Mouse (Mus musculus) stomach, embryonic 14.5 days (tissue): ENCODE measurements around the gene A930033H14Rik. TPM values are rescaled to one million over a fixed set of nuclear protein-coding genes. Genes with fewer than 3 reads are reported as not detected.

Experiments used
- ATAC-seq: fragments of 200-750 bp; cut with Nextera tagmentation; 2 replicates; pipeline ENCODE4 v1.8.0; 2017; ENCODE audit warnings: low read depth, moderate TSS enrichment; ENCODE audit not compliant: insufficient number of reproducible peaks, insufficient read depth, low FRiP score
- H3K27ac ChIP-seq: fragments of 300-500 bp; sonication (generic); 2 replicates; pipeline ENCODE4 v1.5.1; 2014; ENCODE audit warnings: mild to moderate bottlenecking, low read length, moderate library complexity, mixed read lengths
- H3K27me3 ChIP-seq: fragments of 300-500 bp; sonication (generic); 2 replicates; pipeline ENCODE4 v1.6.1; 2014; ENCODE audit warnings: low read length, control low read depth, mixed read lengths; ENCODE audit not compliant: control insufficient read depth, insufficient read depth
- H3K36me3 ChIP-seq: fragments of 300-500 bp; sonication (generic); 2 replicates; pipeline ENCODE4 v1.6.1; 2014; ENCODE audit warnings: mild to moderate bottlenecking, control low read depth, low read length, moderate library complexity, mixed read lengths; ENCODE audit not compliant: control insufficient read depth, insufficient read depth
- H3K4me1 ChIP-seq: fragments of 300-500 bp; sonication (generic); 2 replicates; pipeline ENCODE4 v1.6.1; 2014; ENCODE audit warnings: low read length, control low read depth, mixed read lengths; ENCODE audit not compliant: control insufficient read depth, insufficient read depth
- H3K4me2 ChIP-seq: fragments of 300-500 bp; sonication (generic); replicated peaks from 2 replicates; pipeline ENCODE4 v1.6.1; 2014; ENCODE audit warnings: low read depth, low read length, control low read depth
- H3K4me3 ChIP-seq: fragments of 300-500 bp; sonication (generic); 2 replicates; pipeline ENCODE4 v1.5.1; 2014; ENCODE audit warnings: low read depth, low read length, control low read depth
- H3K9ac ChIP-seq: fragments of 300-500 bp; sonication (generic); replicated peaks from 2 replicates; pipeline ENCODE4 v1.6.1; 2014; ENCODE audit warnings: low read depth, mild to moderate bottlenecking, control low read depth, low read length, moderate library complexity, mixed read lengths
- H3K9me3 ChIP-seq: fragments of 300-500 bp; sonication (generic); 2 replicates; pipeline ENCODE4 v1.6.1; 2016; ENCODE audit warnings: low read depth, low read length, control low read depth; ENCODE audit not compliant: control insufficient read depth
- WGBS: fragments of 180-500 bp; shearing (Covaris S2); extraction: QIAGEN DNeasy Blood & Tissue Kit; methylation state at CpG from one replicate; pipeline ENCODE4 v1.1.7; 2014; 5-methylcytosine and 5-hydroxymethylcytosine counted together
- polyA plus RNA-seq: library from polyadenylated mRNA; unstranded; fragments of >200 nt; fragmentation: Nextera tagmentation; extraction: Ambion mirVana; gene quantifications from 2 replicates; pipeline ENCODE4 v1.2.1, GENCODE M21; 2014

Gene A930033H14Rik
- polyA plus RNA-seq, 1 experiment from 2014 or later = 3.4 TPM

DNA sequence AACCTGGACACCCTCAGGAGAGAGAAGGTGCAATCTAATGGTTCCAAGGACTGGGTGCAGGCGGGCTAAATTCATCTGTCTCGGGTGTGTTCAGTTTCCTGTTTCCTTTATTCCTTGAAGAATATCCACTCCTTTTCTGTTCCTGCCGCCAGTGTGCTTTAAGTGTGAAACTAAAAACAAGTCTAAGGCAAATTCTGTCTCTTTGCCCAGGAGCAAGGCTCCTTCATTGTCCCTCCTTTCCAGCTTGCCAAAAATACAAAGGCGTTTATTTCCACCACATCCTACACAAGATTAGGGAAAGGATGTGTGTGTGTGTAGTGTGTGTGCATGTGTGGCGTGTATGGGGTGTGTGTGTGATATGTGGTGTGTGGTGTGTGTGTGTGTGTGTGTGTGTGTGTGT lies 50.3 kb downstream of the A930033H14Rik start:
- Histone ChIP-seq H3K4me2 (no peak overlapping the region), H3K27ac (no peak overlapping the region), H3K36me3 (no peaks in the 10 kb centered on the region), H3K27me3 (no peaks in the 10 kb centered on the region), H3K9me3 (no peaks in the 10 kb centered on the region), H3K4me1 (0 out of 2 replicates have a peak, but pooled peaks cover 5% of the 10 kb centered on the region), H3K4me3 (no peak overlapping the region), H3K9ac (no peak overlapping the region)
- ATAC-seq = no peak
- 84% methylated on average over 5 of the region's 5 CpGs for WGBS

DNA sequence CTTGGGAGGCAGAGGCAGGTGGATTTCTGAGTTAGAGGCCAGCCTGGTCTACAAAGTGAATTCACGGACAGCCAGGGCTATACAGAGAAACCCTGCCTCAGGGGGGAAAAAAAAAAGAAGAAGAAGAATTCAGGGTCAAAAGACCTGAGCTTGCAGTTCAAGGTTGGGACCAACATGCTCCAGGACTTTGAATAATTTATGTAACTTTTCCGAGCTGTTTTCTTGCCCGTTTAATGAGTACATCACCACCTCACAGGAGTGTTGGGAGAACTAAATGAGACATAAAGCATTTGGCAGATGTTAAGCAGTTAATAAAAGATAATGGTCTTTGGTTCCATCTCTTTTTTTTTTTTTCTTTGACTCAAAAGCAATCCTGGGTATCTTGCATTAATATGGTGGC lies 51.4 kb downstream of the A930033H14Rik start:
- H3K27me3 ChIP-seq = no peaks in the 10 kb centered on the region
- no peak overlapping the region for H3K4me3 ChIP-seq
- no peak overlapping the region for H3K4me2 ChIP-seq
- H3K9me3 ChIP-seq = no peaks in the 10 kb centered on the region
- no peak overlapping the region for H3K9ac ChIP-seq
- H3K27ac ChIP-seq = no peak overlapping the region
- WGBS = 92% methylated on average over 3 of the region's 3 CpGs
- H3K4me1 ChIP-seq = 0 out of 2 replicates have a peak, but pooled peaks cover 2% of the 10 kb centered on the region
- no peak for ATAC-seq
- H3K36me3 ChIP-seq = no peaks in the 10 kb centered on the region

- Histone ChIP-seq H3K27me3 (no peaks in the 10 kb centered on the region), H3K4me1 (no peaks in the 10 kb centered on the region), H3K36me3 (no peaks in the 10 kb centered on the region), H3K4me3 (no peak overlapping the region), H3K4me2 (no peak overlapping the region), H3K9me3 (no peaks in the 10 kb centered on the region), H3K27ac (no peak overlapping the region), H3K9ac (no peak overlapping the region)
- ATAC-seq = no peak
- 87% methylated on average over 2 of the region's 2 CpGs for WGBS
Observed at GRCm38 (mm10) chr10:69160877-69161276, 52.0 kb downstream of the A930033H14Rik start.

Other genes starting within 250 kb of the A930033H14Rik start
- 34.9 and 37.0 TPM in 2 replicates for gene Rhobtb1, start 61.7 kb downstream of the A930033H14Rik start, polyA plus RNA-seq
- gene Cdk1, start 139.8 kb upstream of the A930033H14Rik start, polyA plus RNA-seq = 454 and 467 TPM in 2 replicates
- 44.4 and 46.1 TPM in 2 replicates for gene Ank3, start 185.7 kb upstream of the A930033H14Rik start, polyA plus RNA-seq